Mouse (Mus musculus): ENCODE measurements around the gene Sox6. TPM values are rescaled to one million over a fixed set of nuclear protein-coding genes. Genes with fewer than 3 reads are reported as not detected.

Sox6 gene
- polyA plus RNA-seq, 1 experiment = 4.6 TPM

DNA sequence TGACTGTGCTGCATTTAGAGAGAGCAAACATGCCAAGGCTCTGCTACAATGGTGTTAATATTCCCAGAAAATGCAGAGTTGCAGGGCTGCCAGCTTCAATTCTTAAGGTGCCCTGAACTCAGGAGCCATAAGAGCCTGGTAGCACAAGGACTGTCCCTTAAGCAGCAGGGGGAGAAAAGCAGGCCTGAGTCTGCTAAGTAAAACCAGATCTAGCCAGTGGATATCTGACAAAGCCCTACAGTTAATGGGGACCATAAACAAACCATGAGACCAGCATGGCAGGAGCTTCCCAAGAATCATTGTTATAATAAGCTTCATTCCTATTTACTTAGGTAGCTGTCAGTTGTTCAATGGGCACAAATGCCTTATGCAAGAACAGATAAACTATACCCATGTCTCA, 391.9 kb downstream of the Sox6 start:
- no peak for DNase-seq
- Histone ChIP-seq H3K4me3 (replicated peaks; ENCODE audit: insufficient read depth, low read depth, low read length) (no peak overlapping the region), H3K4me1 (ENCODE audit: control insufficient read depth, insufficient read depth, low read length) (no peaks in the 10 kb centered on the region), H3K27ac (ENCODE audit: insufficient read depth, low read length) (no peak overlapping the region), H3K27me3 (ENCODE audit: control insufficient read depth, insufficient read depth, low read length) (no peaks in the 10 kb centered on the region)
- TF ChIP-seq POLR2A (IDR thresholded peaks at IDR 0.05; ENCODE audit: borderline replicate concordance, insufficient read depth, low read length) (no peak), CTCF (IDR thresholded peaks at IDR 0.05; ENCODE audit: borderline replicate concordance, insufficient read depth, low read depth, low read length) (no peak)

DNA sequence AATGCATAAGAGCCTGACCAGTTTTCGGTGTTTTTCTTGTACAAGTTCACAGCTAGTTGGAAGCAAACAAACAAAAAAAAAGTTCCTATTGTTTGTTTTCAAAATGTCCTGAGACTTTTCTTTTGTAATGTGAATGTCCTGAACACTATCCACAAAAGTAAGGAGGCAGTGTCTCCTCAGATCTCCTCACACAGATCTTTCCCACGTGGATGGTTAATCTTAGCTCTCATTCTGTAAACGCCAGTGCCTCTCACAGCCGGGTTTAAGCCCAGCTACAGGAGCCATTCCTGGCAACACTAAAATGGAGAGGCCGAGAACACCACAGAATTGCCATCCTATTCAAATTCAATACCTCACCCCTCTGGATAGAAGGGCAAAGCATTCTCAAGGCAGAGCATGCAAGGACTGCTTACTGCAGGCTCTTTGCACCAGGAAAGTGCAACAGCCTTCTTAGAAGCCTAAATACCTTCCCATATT, 392.6 kb downstream of the Sox6 start:
- TF ChIP-seq POLR2A (IDR thresholded peaks at IDR 0.05; ENCODE audit: borderline replicate concordance, insufficient read depth, low read length) (no peak), CTCF (IDR thresholded peaks at IDR 0.05; ENCODE audit: borderline replicate concordance, insufficient read depth, low read depth, low read length) (no peak)
- Histone ChIP-seq H3K27ac (ENCODE audit: insufficient read depth, low read length) (no peak overlapping the region), H3K4me3 (replicated peaks; ENCODE audit: insufficient read depth, low read depth, low read length) (no peak overlapping the region), H3K4me1 (ENCODE audit: control insufficient read depth, insufficient read depth, low read length) (no peaks in the 10 kb centered on the region), H3K27me3 (ENCODE audit: control insufficient read depth, insufficient read depth, low read length) (no peaks in the 10 kb centered on the region)
- no peak for DNase-seq
- 22% methylated on average over 5 of the region's 5 CpGs for WGBS

DNA sequence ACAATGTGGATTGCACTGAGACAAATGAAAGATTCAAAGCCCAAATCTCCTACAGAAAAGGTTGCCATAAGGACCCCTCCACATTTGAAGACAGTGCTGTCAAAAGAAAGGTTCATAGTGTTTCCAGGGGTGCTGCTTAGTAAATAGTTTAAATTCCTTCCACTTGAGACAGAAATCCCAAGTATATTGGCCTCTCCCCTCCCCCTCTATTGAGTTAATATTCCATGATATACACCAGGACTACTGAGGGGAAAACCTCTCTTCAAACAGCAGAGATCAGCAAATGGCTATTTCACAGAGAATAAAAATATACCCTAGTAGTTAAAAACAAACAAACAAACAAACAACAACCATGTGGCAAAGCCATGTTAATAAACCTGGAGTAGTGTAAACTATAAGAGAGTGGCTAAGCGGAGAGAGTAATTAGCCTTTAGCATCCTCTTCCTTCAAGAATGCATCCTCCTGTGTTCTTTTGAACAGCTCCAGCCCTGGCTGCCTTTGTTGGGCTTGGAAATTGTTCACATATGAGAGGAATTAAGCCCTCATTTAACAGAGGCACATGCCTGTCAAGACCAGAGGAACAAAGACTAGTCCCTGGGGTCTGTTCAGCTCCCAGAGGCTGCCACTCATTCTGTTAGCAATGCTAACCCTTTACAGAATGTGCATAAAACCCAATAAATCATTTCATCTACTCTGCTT, 393.2 kb downstream of the Sox6 start:
- H3K4me1 ChIP-seq (ENCODE audit: control insufficient read depth, insufficient read depth, low read length) = no peaks in the 10 kb centered on the region
- no peak overlapping the region for H3K27ac ChIP-seq (ENCODE audit: insufficient read depth, low read length)
- no peak for TF ChIP-seq POLR2A (IDR thresholded peaks at IDR 0.05; ENCODE audit: borderline replicate concordance, insufficient read depth, low read length)
- TF ChIP-seq CTCF (IDR thresholded peaks at IDR 0.05; ENCODE audit: borderline replicate concordance, insufficient read depth, low read depth, low read length) = no peak
- H3K4me3 ChIP-seq (replicated peaks; ENCODE audit: insufficient read depth, low read depth, low read length) = no peak overlapping the region
- DNase-seq = no peak
- no peaks in the 10 kb centered on the region for H3K27me3 ChIP-seq (ENCODE audit: control insufficient read depth, insufficient read depth, low read length)
- WGBS = 85% methylated on average over 1 of the region's 1 CpGs

DNA sequence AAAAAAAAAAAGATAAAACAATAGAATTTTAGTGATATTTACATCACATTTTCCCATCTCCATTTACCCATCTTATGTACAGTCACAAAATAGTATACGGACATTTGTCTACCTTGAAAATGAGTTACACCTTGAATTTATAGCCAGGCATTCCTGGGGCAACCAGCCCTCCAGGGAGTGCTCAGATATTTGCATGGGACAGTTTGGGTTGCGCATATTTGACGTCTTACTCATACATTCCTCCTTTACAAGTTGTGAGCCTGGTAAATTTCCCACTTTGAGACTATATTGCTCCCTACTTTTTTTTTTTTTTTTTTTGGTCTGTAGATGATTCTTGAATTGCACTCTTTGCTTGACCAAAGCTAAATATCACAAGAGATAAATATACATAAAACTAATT, 407.9 kb downstream of the Sox6 start:
- Histone ChIP-seq H3K27ac (ENCODE audit: insufficient read depth, low read length) (no peak overlapping the region), H3K4me3 (replicated peaks; ENCODE audit: insufficient read depth, low read depth, low read length) (no peak overlapping the region), H3K27me3 (ENCODE audit: control insufficient read depth, insufficient read depth, low read length) (no peaks in the 10 kb centered on the region), H3K4me1 (ENCODE audit: control insufficient read depth, insufficient read depth, low read length) (no peaks in the 10 kb centered on the region)
- no peak for DNase-seq
- 90% methylated on average over 3 of the region's 3 CpGs for WGBS
- TF ChIP-seq CTCF (IDR thresholded peaks at IDR 0.05; ENCODE audit: borderline replicate concordance, insufficient read depth, low read depth, low read length) (no peak), POLR2A (IDR thresholded peaks at IDR 0.05; ENCODE audit: borderline replicate concordance, insufficient read depth, low read length) (no peak)

DNA sequence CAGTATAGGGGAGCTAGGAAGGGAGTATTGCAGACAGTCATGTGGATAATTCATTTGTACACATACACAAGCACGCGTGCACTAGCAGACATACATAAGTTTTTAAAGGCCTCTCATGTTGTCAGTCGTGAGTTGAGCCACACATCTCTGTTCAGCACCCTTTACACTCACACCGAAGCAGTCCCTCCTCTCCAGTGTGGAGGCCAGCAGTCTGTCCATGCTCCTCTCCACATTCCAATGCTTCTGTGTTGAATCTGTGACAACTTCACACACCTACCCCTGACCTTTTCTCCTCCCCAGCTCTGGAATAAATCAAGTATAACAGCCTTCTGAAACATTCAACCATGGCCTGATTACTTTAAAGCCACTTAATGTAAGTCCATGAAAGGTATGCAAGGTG, 408.3 kb downstream of the Sox6 start:
- no peak for TF ChIP-seq CTCF (IDR thresholded peaks at IDR 0.05; ENCODE audit: borderline replicate concordance, insufficient read depth, low read depth, low read length)
- no peak for TF ChIP-seq POLR2A (IDR thresholded peaks at IDR 0.05; ENCODE audit: borderline replicate concordance, insufficient read depth, low read length)
- Histone ChIP-seq H3K4me3 (replicated peaks; ENCODE audit: insufficient read depth, low read depth, low read length) (no peak overlapping the region), H3K4me1 (ENCODE audit: control insufficient read depth, insufficient read depth, low read length) (no peaks in the 10 kb centered on the region), H3K27me3 (ENCODE audit: control insufficient read depth, insufficient read depth, low read length) (no peaks in the 10 kb centered on the region), H3K27ac (ENCODE audit: insufficient read depth, low read length) (no peak overlapping the region)
- 86% methylated on average over 4 of the region's 4 CpGs for WGBS
- DNase-seq = no peak

DNA sequence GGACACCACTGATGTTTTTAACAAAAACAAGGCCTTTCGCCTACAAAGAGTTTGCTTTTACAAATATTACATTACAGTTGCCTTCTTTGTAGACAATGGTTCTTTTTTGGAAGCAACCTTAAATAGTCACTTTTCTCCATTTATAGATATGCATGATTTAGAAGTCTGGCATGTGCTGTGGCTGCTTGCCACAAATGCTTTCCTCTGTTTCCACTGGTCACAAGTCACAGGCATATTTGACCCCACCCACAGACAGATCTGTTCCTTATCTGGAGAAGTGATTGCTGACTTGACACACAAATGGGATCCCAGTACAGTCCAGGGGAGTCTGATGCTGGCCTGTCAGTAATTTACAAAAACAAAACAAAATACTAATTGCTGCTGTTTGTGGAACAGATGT, 409.8 kb downstream of the Sox6 start:
- TF ChIP-seq CTCF (IDR thresholded peaks at IDR 0.05; ENCODE audit: borderline replicate concordance, insufficient read depth, low read depth, low read length) (no peak), POLR2A (IDR thresholded peaks at IDR 0.05; ENCODE audit: borderline replicate concordance, insufficient read depth, low read length) (no peak)
- Histone ChIP-seq H3K4me3 (replicated peaks; ENCODE audit: insufficient read depth, low read depth, low read length) (no peak overlapping the region), H3K4me1 (ENCODE audit: control insufficient read depth, insufficient read depth, low read length) (no peaks in the 10 kb centered on the region), H3K27me3 (ENCODE audit: control insufficient read depth, insufficient read depth, low read length) (no peaks in the 10 kb centered on the region), H3K27ac (ENCODE audit: insufficient read depth, low read length) (no peak overlapping the region)
- 90% methylated on average over 1 of the region's 1 CpGs for WGBS
- DNase-seq = no peak

DNA sequence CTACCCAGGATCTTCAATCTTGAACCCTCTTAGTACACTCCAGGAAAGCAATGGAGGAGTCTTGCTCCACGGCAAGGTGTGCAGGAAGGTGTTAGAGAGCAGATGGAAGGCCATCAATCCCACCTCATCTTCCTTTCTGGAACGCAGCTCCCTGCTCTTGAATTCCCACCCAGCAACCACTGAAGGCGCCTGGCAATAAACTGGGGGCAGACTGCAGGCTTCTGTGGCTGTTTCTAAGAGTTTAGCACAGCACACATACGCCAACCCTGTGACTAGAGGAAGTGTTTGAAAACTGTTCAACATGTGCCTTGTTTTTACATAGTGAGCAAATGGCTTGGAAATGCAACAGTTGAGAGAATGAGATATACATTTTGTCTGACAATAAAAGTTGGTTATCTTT, 412.6 kb downstream of the Sox6 start:
- 75% methylated on average over 4 of the region's 4 CpGs for WGBS
- no peaks in the 10 kb centered on the region for H3K4me1 ChIP-seq (ENCODE audit: control insufficient read depth, insufficient read depth, low read length)
- DNase-seq = no peak
- no peaks in the 10 kb centered on the region for H3K27me3 ChIP-seq (ENCODE audit: control insufficient read depth, insufficient read depth, low read length)
- no peak overlapping the region for H3K27ac ChIP-seq (ENCODE audit: insufficient read depth, low read length)
- H3K4me3 ChIP-seq (replicated peaks; ENCODE audit: insufficient read depth, low read depth, low read length) = no peak overlapping the region
- no peak for TF ChIP-seq POLR2A (IDR thresholded peaks at IDR 0.05; ENCODE audit: borderline replicate concordance, insufficient read depth, low read length)
- no peak for TF ChIP-seq CTCF (IDR thresholded peaks at IDR 0.05; ENCODE audit: borderline replicate concordance, insufficient read depth, low read depth, low read length)

DNA sequence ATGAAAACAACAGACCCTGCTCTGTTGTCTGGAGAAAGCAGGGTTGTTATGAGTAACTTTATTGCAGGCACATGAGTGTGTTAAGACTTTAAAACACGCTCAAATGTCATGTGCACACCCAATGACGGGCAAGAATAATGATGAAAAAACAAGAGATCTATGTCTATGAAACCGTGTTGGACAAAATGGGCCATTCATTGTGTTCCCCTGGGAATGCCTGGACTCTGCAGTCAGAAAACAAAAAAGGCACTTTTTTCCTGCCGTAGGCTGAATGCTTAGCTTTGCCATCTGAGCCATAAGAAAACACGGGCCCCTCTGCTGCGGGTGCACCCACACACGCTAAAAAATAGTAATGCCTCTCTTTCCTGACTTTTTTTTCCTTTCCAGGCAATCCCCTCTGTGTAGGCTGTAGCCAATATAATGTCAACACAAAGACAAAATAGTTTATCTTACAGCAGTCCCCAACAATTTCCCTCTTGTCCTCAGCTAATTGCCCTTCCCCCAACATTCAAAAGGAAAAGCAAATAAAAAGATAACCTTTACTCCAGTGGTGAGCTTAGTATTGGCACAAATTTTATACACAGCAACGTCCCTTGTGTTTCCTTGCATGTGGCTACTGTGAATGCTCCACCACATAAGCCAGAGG, 413.6 kb downstream of the Sox6 start:
- WGBS = 31% methylated on average over 8 of the region's 8 CpGs
- no peak for TF ChIP-seq POLR2A (IDR thresholded peaks at IDR 0.05; ENCODE audit: borderline replicate concordance, insufficient read depth, low read length)
- TF ChIP-seq CTCF (IDR thresholded peaks at IDR 0.05; ENCODE audit: borderline replicate concordance, insufficient read depth, low read depth, low read length) = no peak
- H3K4me1 ChIP-seq (ENCODE audit: control insufficient read depth, insufficient read depth, low read length) = no peaks in the 10 kb centered on the region
- no peaks in the 10 kb centered on the region for H3K27me3 ChIP-seq (ENCODE audit: control insufficient read depth, insufficient read depth, low read length)
- H3K27ac ChIP-seq (ENCODE audit: insufficient read depth, low read length) = no peak overlapping the region
- H3K4me3 ChIP-seq (replicated peaks; ENCODE audit: insufficient read depth, low read depth, low read length) = no peak overlapping the region
- no peak for DNase-seq

Measured in cerebellum, adult 2 months (tissue).